Mouse (Mus musculus) MEL (cell line): ENCODE data around the gene Acadm. TPM values are rescaled to one million over a fixed set of nuclear protein-coding genes. Genes with fewer than 3 reads are reported as not detected.
A peak's percentile ranks its signal among the peaks of the same experiment; 100 is the strongest.

Experiments
- DNase-seq: peaks from one replicate; pipeline ENCODE4 v3.0.0; 2011; ENCODE audit warnings: low read depth, low spot score
- H3K27ac ChIP-seq: 2 replicates; pipeline ENCODE4 v1.5.1; 2012; ENCODE audit warnings: low read depth, mild to moderate bottlenecking, control low read depth, low read length, moderate library complexity; ENCODE audit not compliant: control insufficient read depth
- H3K27me3 ChIP-seq, 2 experiments: fragments of 150-350 bp in 1 of 2; sonication (generic) in 1 of 2; 2 replicates each; pipeline ENCODE4 v1.6.1; 2012; ENCODE audit warnings: low read length in 2 of 2, mild to moderate bottlenecking in 2 of 2, improper control_type of control experiment in 1 of 2, moderate library complexity in 1 of 2; ENCODE audit not compliant: insufficient read depth in 2 of 2, control insufficient read depth in 1 of 2
- H3K36me3 ChIP-seq, 2 experiments: 2 replicates each; pipeline ENCODE4 v1.6.1; 2012 to 2014; ENCODE audit warnings: low read length in 2 of 2, improper control_type of control experiment in 1 of 2, inconsistent platforms in 1 of 2, mild to moderate bottlenecking in 1 of 2; ENCODE audit not compliant: insufficient read depth in 2 of 2, control insufficient read depth in 1 of 2
- H3K4me1 ChIP-seq, 2 experiments: fragments of 150-350 bp in 1 of 2; sonication (generic) in 1 of 2; 2 replicates each; pipeline ENCODE4 v1.6.1; 2012; ENCODE audit warnings: low read length in 2 of 2, improper control_type of control experiment in 1 of 2, mild to moderate bottlenecking in 1 of 2; ENCODE audit not compliant: insufficient read depth in 2 of 2, control insufficient read depth in 1 of 2
- H3K4me3 ChIP-seq, 2 experiments: fragments of 150-350 bp in 1 of 2; sonication (generic) in 1 of 2; 2 replicates each; pipeline ENCODE4 v1.5.1; 2012; ENCODE audit warnings: low read depth in 2 of 2, low read length in 2 of 2, mild to moderate bottlenecking in 2 of 2, moderate library complexity in 2 of 2, control low read depth in 1 of 2, improper control_type of control experiment in 1 of 2; ENCODE audit not compliant: control insufficient read depth in 1 of 2, insufficient read depth in 1 of 2
- H3K79me2 ChIP-seq: 2 replicates; pipeline ENCODE4 v1.6.1; 2012; ENCODE audit warnings: mild to moderate bottlenecking, low read length, moderate library complexity; ENCODE audit not compliant: control insufficient read depth, poor library complexity, insufficient read depth
- H3K9ac ChIP-seq: 2 replicates; pipeline ENCODE4 v1.6.1; 2012; ENCODE audit warnings: low read depth, mild to moderate bottlenecking, control low read depth, low read length, moderate library complexity; ENCODE audit not compliant: control insufficient read depth, poor library complexity, severe bottlenecking
- H3K9me3 ChIP-seq: fragments of 150-350 bp; sonication (generic); replicated peaks from 2 replicates; pipeline ENCODE4 v1.6.1; 2012; ENCODE audit warnings: mild to moderate bottlenecking, low read length, improper control_type of control experiment, moderate library complexity; ENCODE audit not compliant: insufficient read depth
- CHD2 ChIP-seq: IDR thresholded peaks from 2 replicates; pipeline ENCODE4 v1.6.1; 2011; ENCODE audit warnings: low read length, improper control_type of control experiment
- CTCF ChIP-seq, 3 experiments: IDR thresholded peaks in 2 of 3; conservative IDR thresholded peaks in 1 of 3; 2 replicates each; pipeline ENCODE4 v1.5.1; 2011 to 2012; ENCODE audit warnings: low read length in 3 of 3, low read depth in 2 of 3, mild to moderate bottlenecking in 2 of 3, improper control_type of control experiment in 1 of 3, inconsistent platforms in 1 of 3, mixed read lengths in 1 of 3, moderate library complexity in 1 of 3; ENCODE audit not compliant: control insufficient read depth in 1 of 3, insufficient read depth in 1 of 3, poor library complexity in 1 of 3, severe bottlenecking in 1 of 3
- E2F4 ChIP-seq: IDR thresholded peaks from 2 replicates; pipeline ENCODE4 v1.6.1; 2011; ENCODE audit warnings: low read depth, low read length, improper control_type of control experiment, borderline replicate concordance
- HCFC1 ChIP-seq: IDR thresholded peaks from 2 replicates; pipeline ENCODE4 v1.6.1; 2012; ENCODE audit warnings: low read depth, mild to moderate bottlenecking, inconsistent platforms, low read length, improper control_type of control experiment, moderate library complexity
- JUND ChIP-seq: IDR thresholded peaks from 2 replicates; pipeline ENCODE4 v1.6.1; 2011; ENCODE audit warnings: low read depth, mild to moderate bottlenecking, improper control_type of control experiment, low read length
- MAFK ChIP-seq: IDR thresholded peaks from 2 replicates; pipeline ENCODE4 v1.6.1; 2011; ENCODE audit warnings: low read depth, mild to moderate bottlenecking, low read length, improper control_type of control experiment, borderline replicate concordance
- MAX ChIP-seq: IDR thresholded peaks from 2 replicates; pipeline ENCODE4 v1.6.1; 2011; ENCODE audit warnings: low read length, improper control_type of control experiment
- MEF2A ChIP-seq: IDR thresholded peaks from 2 replicates; pipeline ENCODE4 v1.6.1; 2014; ENCODE audit warnings: low read depth, mild to moderate bottlenecking, inconsistent platforms, low read length, improper control_type of control experiment; ENCODE audit not compliant: poor library complexity, insufficient replicate concordance, severe bottlenecking; ENCODE audit errors: extremely low read depth
- NELFE ChIP-seq: IDR thresholded peaks from 2 replicates; pipeline ENCODE4 v1.6.1; 2011; ENCODE audit warnings: low read depth, low read length, improper control_type of control experiment
- POLR2A ChIP-seq, 2 experiments: IDR thresholded peaks; 2 replicates each; pipeline ENCODE4 v1.6.1; 2011 to 2012; ENCODE audit warnings: low read length in 2 of 2, mild to moderate bottlenecking in 2 of 2, control low read depth in 1 of 2, improper control_type of control experiment in 1 of 2, low read depth in 1 of 2, moderate library complexity in 1 of 2; ENCODE audit not compliant: control insufficient read depth in 1 of 2, insufficient read depth in 1 of 2, poor library complexity in 1 of 2
- POLR2AphosphoS2 ChIP-seq: IDR thresholded peaks from 2 replicates; pipeline ENCODE4 v1.6.1; 2011; ENCODE audit warnings: low read length, improper control_type of control experiment
- POLR2AphosphoS5 ChIP-seq: IDR thresholded peaks from 2 replicates; pipeline ENCODE4 v1.6.1; 2012; ENCODE audit warnings: low read depth, borderline replicate concordance, mild to moderate bottlenecking, inconsistent platforms, low read length, moderate library complexity, mixed read lengths
- RAD21 ChIP-seq: IDR thresholded peaks from 2 replicates; pipeline ENCODE4 v1.6.1; 2011; ENCODE audit warnings: mild to moderate bottlenecking, low read depth, low read length, improper control_type of control experiment
- TAL1 ChIP-seq: IDR thresholded peaks from 2 replicates; pipeline ENCODE4 v1.6.1; 2012; ENCODE audit warnings: mild to moderate bottlenecking, inconsistent platforms, low read length, moderate library complexity, mixed read lengths
- TBP ChIP-seq: IDR thresholded peaks from 2 replicates; pipeline ENCODE4 v1.8.0; 2011; ENCODE audit warnings: low read depth, low read length, improper control_type of control experiment
- TCF12 ChIP-seq: IDR thresholded peaks from 2 replicates; pipeline ENCODE4 v1.6.1; 2014; ENCODE audit warnings: low read depth, mild to moderate bottlenecking, inconsistent platforms, low read length, improper control_type of control experiment, moderate library complexity
- UBTF ChIP-seq: IDR thresholded peaks from 2 replicates; pipeline ENCODE4 v1.6.1; 2012; ENCODE audit warnings: low read depth, mild to moderate bottlenecking, inconsistent platforms, low read length, improper control_type of control experiment, moderate library complexity, borderline replicate concordance; ENCODE audit not compliant: insufficient read depth
- USF1 ChIP-seq: IDR thresholded peaks from 2 replicates; pipeline ENCODE4 v1.6.1; 2014; ENCODE audit warnings: low read depth, mild to moderate bottlenecking, inconsistent platforms, low read length, improper control_type of control experiment, moderate library complexity
- polyA plus RNA-seq, 2 experiments: library from polyadenylated mRNA; stranded (reverse) in 1 of 2; unstranded in 1 of 2; fragments of >175 nt in 1 of 2; fragments of >200 nt in 1 of 2; gene quantifications; 2 replicates each; pipeline versions ENCODE4 v1.2.1 to v1.2.4; 2012; ENCODE audit warnings: low replicate concordance in 2 of 2, low read depth in 1 of 2; ENCODE audit not compliant: insufficient read length in 2 of 2, insufficient read depth in 1 of 2, missing spikeins in 1 of 2
- total RNA-seq: library from RNA; depleted of rRNA; stranded (reverse); fragments of 300-350 nt; gene quantifications from 2 replicates; pipeline ENCODE4 v1.2.3, GENCODE M21; 2012

Acadm gene
- total and polyA plus RNA-seq, 3 experiments, result 36.7 to 44.3 TPM; not detected in 1

DNA sequence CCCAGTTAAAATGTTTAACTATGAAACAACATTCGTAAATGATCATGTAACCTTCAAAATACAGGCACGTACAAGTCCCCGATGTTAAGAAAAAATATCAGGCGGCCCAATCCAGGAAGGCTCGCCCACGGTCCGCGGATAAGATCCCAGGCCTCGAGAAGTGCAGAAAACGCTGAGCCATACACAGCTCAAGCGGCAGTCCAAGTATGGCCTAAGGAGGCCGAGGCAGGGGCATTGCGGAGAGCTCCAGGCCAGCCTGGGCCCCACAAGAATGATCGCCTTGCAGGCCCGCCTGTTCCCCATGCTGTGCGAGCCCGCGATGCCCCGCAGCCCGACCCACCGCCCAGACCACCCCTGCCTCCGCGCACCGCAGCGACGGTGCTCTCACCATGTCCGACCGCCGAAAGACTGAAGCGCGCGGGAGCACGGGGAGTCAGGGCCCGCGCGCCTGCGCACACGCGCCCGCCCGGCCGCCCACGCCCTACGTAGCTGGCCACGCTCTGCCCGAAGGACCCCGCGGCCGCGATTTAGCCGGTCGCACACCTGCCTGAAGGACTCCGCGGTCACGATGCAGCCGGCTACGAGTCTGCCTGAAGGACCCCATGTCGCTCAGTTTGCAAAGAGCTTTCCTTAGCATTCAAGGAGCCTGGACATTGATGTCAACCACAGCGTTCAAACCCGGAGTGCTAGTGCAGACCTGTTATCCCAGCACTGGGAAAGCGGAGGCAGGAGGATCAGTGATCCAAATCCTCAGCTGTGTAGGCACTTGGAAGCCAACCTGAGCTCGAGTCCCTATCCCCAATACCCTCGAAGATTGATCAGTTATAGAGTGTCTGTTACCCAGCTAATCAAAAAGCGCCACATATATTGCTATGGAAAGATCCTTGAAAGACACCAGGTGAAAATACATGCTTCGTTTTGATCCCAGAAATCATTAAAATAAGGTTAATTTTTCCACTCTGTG lies 31.6 kb downstream of the Acadm start, which contains the start of gene Rabggtb:
TSS of gene Rabggtb (minus strand) at position 464 of the 964 bp plus-strand sequence.
- Histone ChIP-seq H3K4me1 (peaks cover 10 to 19% of the 10 kb centered on the region in 2 experiments), H3K27me3 (no peaks in the 10 kb centered on the region), H3K27ac (peak within 1 kb of the TSS; percentile 99), H3K9ac (peak within 1 kb of the TSS; percentile 96), H3K9me3 (no peaks in the 10 kb centered on the region), H3K79me2 (peaks cover 51% of the 10 kb centered on the region), H3K36me3 (peaks cover 32 to 44% of the 10 kb centered on the region in 2 experiments), H3K4me3 (peak within 1 kb of the TSS; percentile 68 to 88)
- peak; percentile 97 for DNase-seq
- TF ChIP-seq POLR2AphosphoS2 (no peak), TBP (peak; percentile 95), CHD2 (no peak), NELFE (no peak), MAX (no peak), E2F4 (no peak), RAD21 (no peak), HCFC1 (no peak), UBTF (peak; percentile 89; the same call in 1 of the 2 replicates), POLR2A (IDR thresholded peaks at IDR 0.05; ENCODE audit: control insufficient read depth in 1 of 2, insufficient read depth in 1 of 2, low read depth in 1 of 2, low read length in 2 of 2, poor library complexity in 1 of 2) (peak; percentile 96 to 97), MEF2A (no peak), MAFK (no peak), TCF12 (no peak), POLR2AphosphoS5 (peak; percentile 57), CTCF (IDR thresholded peaks at IDR 0.05 in 2 of 3, conservative IDR thresholded peaks at IDR 0.05 in 1 of 3; ENCODE audit: control insufficient read depth in 1 of 3, insufficient read depth in 1 of 3, low read depth in 2 of 3, low read length in 3 of 3, poor library complexity in 1 of 3, severe bottlenecking in 1 of 3) (0 out of 6 replicates have a peak, but pooled peaks of 1 of the 3 experiments have one; percentile 4), JUND (no peak), USF1 (no peak)
- TF ChIP-seq, all 39 proteins: peak for 5

DNA sequence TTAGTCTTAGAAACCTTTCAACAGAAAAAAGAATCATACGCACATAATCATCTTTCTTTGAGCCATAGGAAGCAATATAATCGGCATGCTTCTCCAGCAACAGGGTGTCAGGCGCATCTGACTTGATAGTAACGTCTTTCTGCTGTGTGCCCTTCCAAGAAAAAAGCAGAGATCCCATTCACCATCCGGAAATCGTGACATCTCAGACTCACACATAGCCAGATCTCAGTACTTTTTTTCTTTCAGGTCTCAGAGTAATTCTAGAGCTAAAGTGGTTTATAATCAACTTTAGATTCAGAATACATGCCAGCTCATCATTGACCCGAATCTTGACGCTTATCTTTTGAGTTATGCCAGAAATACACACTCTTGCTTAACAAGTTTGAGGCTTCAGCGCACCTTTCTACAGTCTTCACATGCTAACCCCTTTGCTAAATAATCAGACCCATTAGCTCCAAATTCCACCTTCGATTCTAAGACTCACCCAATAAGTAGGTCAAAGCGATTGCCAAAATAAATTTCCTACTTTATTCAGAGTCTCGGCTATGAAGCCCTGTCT lies 32.5 kb downstream of the Acadm start:
- Histone ChIP-seq H3K79me2 (peaks cover 54% of the 10 kb centered on the region), H3K4me3 (peak overlapping the region; percentile 68 to 88)
- no peak for TF ChIP-seq TAL1
- peak; percentile 54 for TF ChIP-seq TBP
- TF ChIP-seq, all 39 proteins: peak for 1
- peak overlapping the region; percentile 93 for H3K27ac ChIP-seq
- peaks cover 40 to 45% of the 10 kb centered on the region in 2 experiments for H3K36me3 ChIP-seq
- peak; percentile 56 for DNase-seq
- no peaks in the 10 kb centered on the region for H3K9me3 ChIP-seq
- H3K9ac ChIP-seq, result peak overlapping the region; percentile 91
- H3K27me3 ChIP-seq, result no peaks in the 10 kb centered on the region
- peaks cover 5 to 14% of the 10 kb centered on the region in 2 experiments for H3K4me1 ChIP-seq
